17 mouse cellular contexts compared by ENCODE assay signal in the genomic region with DNA sequence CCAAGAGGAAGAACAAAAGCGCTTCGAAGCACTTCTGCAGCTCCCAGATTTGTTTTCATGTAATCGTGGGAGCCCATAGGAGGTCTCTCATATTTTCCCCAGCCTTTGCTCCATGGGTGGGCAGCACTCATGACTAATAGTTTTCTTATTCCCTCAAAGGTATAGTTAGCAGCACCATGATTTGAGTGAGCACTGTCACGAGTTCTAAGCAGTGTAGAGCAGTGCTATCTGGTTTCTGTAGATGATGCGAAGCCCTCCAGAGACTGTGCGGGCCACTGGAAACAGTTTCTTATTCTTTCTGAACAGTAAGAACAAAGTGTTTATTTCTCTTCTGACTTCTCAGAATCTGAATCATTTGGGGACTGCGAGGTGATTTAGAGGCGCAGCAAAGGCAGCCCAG.
DNase-seq lines count a peak whose midpoint lies in the region; ATAC-seq and TF ChIP-seq lines count a peak whose summit lies in the region.
"Had no signal": no experiment of that assay in that cellular context is flagged by ENCODE, and none has a peak within 500 bp of the region (broad histone marks: within the 10 kb centered on the region; RNA-seq: fewer than 3 reads in every experiment).

No protein-coding gene starts in this region.

- TF ChIP-seq EP300 in lung, postnatal 0 days (IDR thresholded peaks at IDR 0.05), result no peak

- no peak overlapping the region for H3K27ac ChIP-seq in lung, postnatal 0 days (ENCODE audit: low read length)
- no peak overlapping the region for H3K27ac ChIP-seq in hindbrain, embryonic 16.5 days (ENCODE audit: low read depth, low read length)
- no peak overlapping the region for H3K27ac ChIP-seq in forebrain, embryonic 10.5 days
- H3K27ac ChIP-seq: macrophage; midbrain, embryonic 10.5 days had no signal

- no peak for TF ChIP-seq POLR2A in lung, adult 2 months (IDR thresholded peaks at IDR 0.05; ENCODE audit: borderline replicate concordance, extremely low read depth, low read depth, low read length)

- no peaks in the 10 kb centered on the region for H3K27me3 ChIP-seq in lung, postnatal 0 days (replicated peaks; ENCODE audit: insufficient read depth, low read length)
- H3K27me3 ChIP-seq in hindbrain, embryonic 16.5 days (replicated peaks; ENCODE audit: control insufficient read depth, insufficient read depth, low read length), result no peaks in the 10 kb centered on the region
- H3K27me3 ChIP-seq in forebrain, embryonic 10.5 days (ENCODE audit: poor library complexity, severe bottlenecking), result no peaks in the 10 kb centered on the region

- H3K4me1 ChIP-seq in lung, postnatal 0 days (ENCODE audit: insufficient read depth, low read depth, low read length), result no peaks in the 10 kb centered on the region; the same call in 1 of the 2 replicates
- H3K4me1 ChIP-seq in lung, adult 2 months (ENCODE audit: control insufficient read depth, insufficient read depth, low read length), result peaks cover 1% of the 10 kb centered on the region
- H3K4me1 ChIP-seq in hindbrain, embryonic 16.5 days (ENCODE audit: control insufficient read depth, insufficient read depth, low read depth, low read length), result peaks cover 5% of the 10 kb centered on the region; the same call in 1 of the 2 replicates
- H3K4me1 ChIP-seq in forebrain, embryonic 10.5 days, result peaks cover 7% of the 10 kb centered on the region; the same call in 1 of the 2 replicates

- 77% methylated on average over 8 of the region's 8 CpGs for WGBS in lung, postnatal 0 days
- 74% methylated on average over 8 of the region's 8 CpGs for WGBS in lung, adult 2 months
- WGBS in hindbrain, embryonic 16.5 days, result 67% methylated on average over 8 of the region's 8 CpGs
- 92% methylated on average over 8 of the region's 8 CpGs for WGBS in forebrain, embryonic 10.5 days

- no peak overlapping the region for H3K9ac ChIP-seq in lung, postnatal 0 days (replicated peaks; ENCODE audit: low read depth)
- no peak overlapping the region for H3K9ac ChIP-seq in hindbrain, embryonic 16.5 days (ENCODE audit: low read depth, low read length)

- DNase-seq in gastrocnemius, postnatal 25 days, result peak; percentile 20
- no peak for DNase-seq in gastrocnemius, adult 18-20 months (ENCODE audit: low spot score)
- DNase-seq in lung, postnatal 0 days (ENCODE audit: low spot score), result no peak
- DNase-seq in lung, adult 2 months, result no peak
- DNase-seq in skeletal muscle tissue, adult 2 months (ENCODE audit: low read depth, low spot score), result peak; percentile 57
- no peak for DNase-seq in forebrain, embryonic 10.5 days (ENCODE audit: extremely low spot score, low spot score)
- DNase-seq: adrenal gland, postnatal 36 days; kidney, adult 8-10 months; kidney, postnatal 36 days; right cerebral cortex, adult 18-20 months; thymus, postnatal 25 days had no signal

- no peak overlapping the region for H3K4me3 ChIP-seq in lung, postnatal 0 days (ENCODE audit: low read depth, low read length)
- no peak overlapping the region for H3K4me3 ChIP-seq in lung, adult 2 months (replicated peaks; ENCODE audit: extremely low read depth, low read depth, low read length)
- no peak overlapping the region for H3K4me3 ChIP-seq in hindbrain, embryonic 16.5 days (ENCODE audit: low read length)
- H3K4me3 ChIP-seq in forebrain, embryonic 10.5 days, result no peak overlapping the region
- H3K4me3 ChIP-seq: midbrain, embryonic 10.5 days had no signal

- no peak overlapping the region for H3K4me2 ChIP-seq in lung, postnatal 0 days (replicated peaks; ENCODE audit: low read depth, low read length)
- no peak overlapping the region for H3K4me2 ChIP-seq in hindbrain, embryonic 16.5 days (ENCODE audit: low read length)
- H3K4me2 ChIP-seq: heart, embryonic 11.5 days; liver, embryonic 11.5 days had no signal

- TF ChIP-seq CTCF in lung, postnatal 0 days (IDR thresholded peaks at IDR 0.05), result no peak
- TF ChIP-seq CTCF in lung, adult 2 months (IDR thresholded peaks at IDR 0.05; ENCODE audit: insufficient read depth, low read length), result no peak

- ATAC-seq in lung, postnatal 0 days, result peak; percentile 33; the same call in 1 of the 2 replicates
- ATAC-seq in hindbrain, embryonic 16.5 days, result peak; percentile 34; the same call in 1 of the 2 replicates
- no peak for ATAC-seq in activated CD4-positive, CD25-positive, alpha-beta regulatory T cell, adult 4 months

- no peaks in the 10 kb centered on the region for H3K9me3 ChIP-seq in lung, postnatal 0 days (ENCODE audit: low read length)
- H3K9me3 ChIP-seq in hindbrain, embryonic 16.5 days (ENCODE audit: control insufficient read depth, low read length), result no peaks in the 10 kb centered on the region
- no peaks in the 10 kb centered on the region for H3K9me3 ChIP-seq in forebrain, embryonic 10.5 days
- H3K9me3 ChIP-seq: midbrain, embryonic 10.5 days had no signal

- no peaks in the 10 kb centered on the region for H3K36me3 ChIP-seq in lung, postnatal 0 days (ENCODE audit: insufficient read depth, low read length)
- H3K36me3 ChIP-seq in hindbrain, embryonic 16.5 days (ENCODE audit: control insufficient read depth, insufficient read depth, low read length), result no peaks in the 10 kb centered on the region
- no peaks in the 10 kb centered on the region for H3K36me3 ChIP-seq in forebrain, embryonic 10.5 days (replicated peaks)
- H3K36me3 ChIP-seq: midbrain, embryonic 10.5 days had no signal

Comparison
In these comparisons a context has a peak if more than half of its experiments do, and no peak if none do; other contexts are left out.
1. DNase-seq: peak in gastrocnemius, postnatal 25 days (single experiment) and skeletal muscle tissue, adult 2 months (single experiment); none in gastrocnemius, adult 18-20 months (single experiment), lung, postnatal 0 days (single experiment), lung, adult 2 months (single experiment) and forebrain, embryonic 10.5 days (single experiment).